Comparison of ENCODE assay signal across 8 mouse cellular contexts in the genomic region with DNA sequence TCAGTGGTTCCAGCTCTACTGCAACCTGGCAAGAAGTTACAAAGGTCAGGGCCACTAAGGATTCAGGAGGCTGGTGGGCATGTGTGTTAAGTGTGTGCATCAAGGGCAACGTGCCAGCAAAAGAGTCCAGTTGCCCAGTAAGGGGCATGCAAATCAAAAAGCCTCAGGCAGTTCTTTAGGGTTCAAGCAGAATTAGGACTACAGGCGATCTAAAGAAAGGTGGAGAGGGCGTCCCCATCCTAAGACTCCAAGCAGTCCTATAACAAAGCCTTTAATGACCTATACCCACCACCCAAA. TPM values are rescaled to one million over a fixed set of nuclear protein-coding genes. Genes with fewer than 3 reads are reported as not detected.
DNase-seq lines count a peak whose midpoint lies in the region; ATAC-seq and TF ChIP-seq lines count a peak whose summit lies in the region.

No protein-coding gene starts in this region.

- H3K4me2 ChIP-seq in limb, embryonic 14.5 days (replicated peaks; ENCODE audit: low read depth, low read length, severe bottlenecking), result peak overlapping the region; percentile 91

- H3K4me1 ChIP-seq in erythroblast, embryonic 14.5 days (ENCODE audit: control insufficient read depth), result peaks cover 64% of the 10 kb centered on the region
- H3K4me1 ChIP-seq in hindbrain, embryonic 10.5 days (replicated peaks), result peaks cover 52% of the 10 kb centered on the region
- H3K4me1 ChIP-seq in limb, embryonic 14.5 days (ENCODE audit: control insufficient read depth, insufficient read depth, low read length), result peaks cover 22% of the 10 kb centered on the region

- H3K27ac ChIP-seq in hindbrain, embryonic 10.5 days, result peak overlapping the region; percentile 92
- peak overlapping the region; percentile 86 for H3K27ac ChIP-seq in limb, embryonic 14.5 days (replicated peaks; ENCODE audit: low read depth, low read length)

- H3K9ac ChIP-seq in limb, embryonic 14.5 days (ENCODE audit: low read depth, low read length, severe bottlenecking), result peak overlapping the region; percentile 86

- POLR2A ChIA-PET in Patski (lab: Charles Lee), result interaction anchor here (1.0 to 4.2 kb wide), 4 partner anchors 15 to 82 kb away, joined by 4 to 21 read pairs (median 6); partner anchors contain the start of genes Camta2 and Spag7

- H3K9me3 ChIP-seq in erythroblast, embryonic 14.5 days (ENCODE audit: control insufficient read depth, low read length), result no peaks in the 10 kb centered on the region
- H3K9me3 ChIP-seq in hindbrain, embryonic 10.5 days, result no peaks in the 10 kb centered on the region
- no peaks in the 10 kb centered on the region for H3K9me3 ChIP-seq in limb, embryonic 14.5 days (ENCODE audit: control insufficient read depth, low read length)

- no peak for ATAC-seq in erythroblast, adult 5-6 weeks (replicated peaks; ENCODE audit: low FRiP score, poor library complexity, severe bottlenecking)
- peak; percentile 2 for ATAC-seq in Patski
- ATAC-seq in limb, embryonic 14.5 days (ENCODE audit: low FRiP score, low read depth), result no peak

- TF ChIP-seq CTCF in Patski (IDR thresholded peaks at IDR 0.05), result no peak

- in situ Hi-C loops in Patski (cut with MboI; ENCODE audit: low pct_unique_long_range_greater_than_20kb), result no loop called here

- H3K36me3 ChIP-seq in erythroblast, embryonic 14.5 days (ENCODE audit: control insufficient read depth), result peaks cover 60% of the 10 kb centered on the region
- H3K36me3 ChIP-seq in hindbrain, embryonic 10.5 days, result peaks cover 62% of the 10 kb centered on the region
- peaks cover 55% of the 10 kb centered on the region for H3K36me3 ChIP-seq in limb, embryonic 14.5 days (ENCODE audit: control insufficient read depth, insufficient read depth, low read length)

- no peak for TF ChIP-seq POLR2A in limb, embryonic 14.5 days (IDR thresholded peaks at IDR 0.05; ENCODE audit: borderline replicate concordance, extremely low read depth, insufficient read depth, insufficient read length)

- CTCF ChIA-PET in Patski (lab: Charles Lee), result no interaction called here

- DNase-seq in Patski (ENCODE audit: low read depth, low spot score), result no peak
- no peak for DNase-seq in hindbrain, embryonic 10.5 days (ENCODE audit: low spot score)
- DNase-seq in limb, embryonic 14.5 days (ENCODE audit: low spot score), result no peak
- no peak for DNase-seq in urinary bladder, postnatal 14 days (ENCODE audit: low spot score)
- DNase-seq in retina, postnatal 1 day, result no peak
- DNase-seq in adrenal gland, adult 8-10 months, result no peak

- no peaks in the 10 kb centered on the region for H3K27me3 ChIP-seq in erythroblast, embryonic 14.5 days (ENCODE audit: control insufficient read depth)
- no peaks in the 10 kb centered on the region for H3K27me3 ChIP-seq in Patski
- no peaks in the 10 kb centered on the region for H3K27me3 ChIP-seq in hindbrain, embryonic 10.5 days (ENCODE audit: insufficient read depth, poor library complexity, severe bottlenecking)
- H3K27me3 ChIP-seq in limb, embryonic 14.5 days (ENCODE audit: control insufficient read depth, insufficient read depth, low read length), result no peaks in the 10 kb centered on the region

- H3K4me3 ChIP-seq in erythroblast, embryonic 14.5 days (replicated peaks), result peak overlapping the region; percentile 74
- peak overlapping the region; percentile 86 for H3K4me3 ChIP-seq in hindbrain, embryonic 10.5 days
- H3K4me3 ChIP-seq in limb, embryonic 14.5 days (replicated peaks; ENCODE audit: low read length), result peak overlapping the region; percentile 75

- WGBS in hindbrain, embryonic 10.5 days, result 22% methylated on average over 3 of the region's 3 CpGs
- WGBS in limb, embryonic 14.5 days, result 24% methylated on average over 3 of the region's 3 CpGs

RNA-seq across cellular contexts. Expression of gene Rnf167, which starts 0.8 kb away (rescaled TPM):
- 24.0 and 33.2 TPM in 2 replicates for polyA plus RNA-seq in erythroblast, embryonic 14.5 days (2012)
- 146 and 222 TPM in 2 replicates for total RNA-seq in erythroblast, adult 5-6 weeks (2015; ENCODE audit: low replicate concordance)
- total RNA-seq in erythroblast, adult 5-6 weeks (2017; ENCODE audit: low replicate concordance), result 217 and 308 TPM in 2 replicates
- 37.0 TPM for polyA plus RNA-seq in Patski (2021)
- 90.6 and 97.1 TPM in 2 replicates for polyA plus RNA-seq in hindbrain, embryonic 10.5 days (2016; fragmentation: Nextera tagmentation; extraction: Ambion mirVana)
- polyA plus RNA-seq in limb, embryonic 14.5 days (2012; rRNA removed), result 96.3 and 110 TPM in 2 replicates
- polyA plus RNA-seq in limb, embryonic 14.5 days (2014; fragmentation: Nextera tagmentation; extraction: Ambion mirVana), result 109 and 119 TPM in 2 replicates
- 100 to 1,000 TPM in 2 of 4 experiments, 10 to 100 TPM in 2; 82.3 to 136 (median 110) TPM for total RNA-seq in adrenal gland, adult 8-10 months (2022)

RNA-seq across cellular contexts. Expression of gene Slc25a11, which starts 1.1 kb away (rescaled TPM):
- polyA plus RNA-seq in erythroblast, embryonic 14.5 days (2012), result 2.2 and 2.4 TPM in 2 replicates
- 17.1 and 20.1 TPM in 2 replicates for total RNA-seq in erythroblast, adult 5-6 weeks (2015; ENCODE audit: low replicate concordance)
- total RNA-seq in erythroblast, adult 5-6 weeks (2017; ENCODE audit: low replicate concordance), result 16.2 and 16.6 TPM in 2 replicates
- 152 TPM for polyA plus RNA-seq in Patski (2021)
- polyA plus RNA-seq in hindbrain, embryonic 10.5 days (2016; fragmentation: Nextera tagmentation; extraction: Ambion mirVana), result 144 and 155 TPM in 2 replicates
- 134 and 150 TPM in 2 replicates for polyA plus RNA-seq in limb, embryonic 14.5 days (2012; rRNA removed)
- polyA plus RNA-seq in limb, embryonic 14.5 days (2014; fragmentation: Nextera tagmentation; extraction: Ambion mirVana), result 159 and 163 TPM in 2 replicates
- 100 to 1,000 TPM; 121 to 137 (median 127) TPM for total RNA-seq in adrenal gland, adult 8-10 months (2022)

RNA-seq across cellular contexts. Expression of gene Gp1ba, which starts 7.3 kb away (rescaled TPM):
- 0.12 TPM in 2 replicates for polyA plus RNA-seq in erythroblast, embryonic 14.5 days (2012)
- total RNA-seq in erythroblast, adult 5-6 weeks (2015; ENCODE audit: low replicate concordance), result 0.84 TPM in 1 of 2 replicates, not detected in the other
- total RNA-seq in erythroblast, adult 5-6 weeks (2017; ENCODE audit: low replicate concordance), result 0.42 TPM in 1 of 2 replicates, not detected in the other
- polyA plus RNA-seq in Patski (2021), result 0.39 TPM
- 0.34 and 0.80 TPM in 2 replicates for polyA plus RNA-seq in hindbrain, embryonic 10.5 days (2016; fragmentation: Nextera tagmentation; extraction: Ambion mirVana)
- 0.47 and 0.69 TPM in 2 replicates for polyA plus RNA-seq in limb, embryonic 14.5 days (2012; rRNA removed)
- 0.48 and 0.56 TPM in 2 replicates for polyA plus RNA-seq in limb, embryonic 14.5 days (2014; fragmentation: Nextera tagmentation; extraction: Ambion mirVana)
- total RNA-seq in adrenal gland, adult 8-10 months (2022), result not detected

RNA-seq across cellular contexts. Expression of gene Pfn1, which starts 8.2 kb away (rescaled TPM):
- polyA plus RNA-seq in erythroblast, embryonic 14.5 days (2012), result 240 and 308 TPM in 2 replicates
- 414 and 492 TPM in 2 replicates for total RNA-seq in erythroblast, adult 5-6 weeks (2015; ENCODE audit: low replicate concordance)
- 125 and 193 TPM in 2 replicates for total RNA-seq in erythroblast, adult 5-6 weeks (2017; ENCODE audit: low replicate concordance)
- 1,032 TPM for polyA plus RNA-seq in Patski (2021)
- polyA plus RNA-seq in hindbrain, embryonic 10.5 days (2016; fragmentation: Nextera tagmentation; extraction: Ambion mirVana), result 1,872 and 1,874 TPM in 2 replicates
- 946 and 1,024 TPM in 2 replicates for polyA plus RNA-seq in limb, embryonic 14.5 days (2012; rRNA removed)
- polyA plus RNA-seq in limb, embryonic 14.5 days (2014; fragmentation: Nextera tagmentation; extraction: Ambion mirVana), result 1,646 and 1,675 TPM in 2 replicates
- total RNA-seq in adrenal gland, adult 8-10 months (2022), result 1,000 to 10,000 TPM in 1 of 4 experiments, 100 to 1,000 TPM in 3; 582 to 1,056 (median 737) TPM

RNA-seq across cellular contexts. Expression of gene Eno3, which starts 10.8 kb away (rescaled TPM):
- polyA plus RNA-seq in erythroblast, embryonic 14.5 days (2012), result 0.74 and 0.78 TPM in 2 replicates
- 1.5 and 2.9 TPM in 2 replicates for total RNA-seq in erythroblast, adult 5-6 weeks (2015; ENCODE audit: low replicate concordance)
- total RNA-seq in erythroblast, adult 5-6 weeks (2017; ENCODE audit: low replicate concordance), result 3.3 and 6.0 TPM in 2 replicates
- polyA plus RNA-seq in Patski (2021), result 16.2 TPM
- 39.3 and 53.3 TPM in 2 replicates for polyA plus RNA-seq in hindbrain, embryonic 10.5 days (2016; fragmentation: Nextera tagmentation; extraction: Ambion mirVana)
- 75.3 and 84.6 TPM in 2 replicates for polyA plus RNA-seq in limb, embryonic 14.5 days (2012; rRNA removed)
- polyA plus RNA-seq in limb, embryonic 14.5 days (2014; fragmentation: Nextera tagmentation; extraction: Ambion mirVana), result 60.3 and 89.9 TPM in 2 replicates
- 10 to 100 TPM; 39.4 to 66.5 (median 54.7) TPM for total RNA-seq in adrenal gland, adult 8-10 months (2022)

Comparison
In these comparisons a context has a peak if more than half of its experiments do, and no peak if none do; other contexts are left out.
1. RNA of gene Slc25a11, which starts 1.1 kb away (polyA plus RNA-seq): 134 to 163 TPM in limb, embryonic 14.5 days, 144 to 155 TPM in hindbrain, embryonic 10.5 days and 152 TPM in Patski (single experiment); 2.2 to 2.4 TPM in erythroblast, embryonic 14.5 days; every median in the first group is over 10 times any median in the second.
2. Peak in every context shown above with its lines, with median percentiles within 50 percentile points of each other: H3K4me3 ChIP-seq.